Mouse (Mus musculus) ovary, postnatal 36 days (tissue): ENCODE measurements around the gene Olfr49.

Experiments
- DNase-seq: peaks from one replicate; pipeline ENCODE4 v3.0.0; 2022; ENCODE audit warnings: low spot score, mixed read lengths

Gene Olfr49

DNA sequence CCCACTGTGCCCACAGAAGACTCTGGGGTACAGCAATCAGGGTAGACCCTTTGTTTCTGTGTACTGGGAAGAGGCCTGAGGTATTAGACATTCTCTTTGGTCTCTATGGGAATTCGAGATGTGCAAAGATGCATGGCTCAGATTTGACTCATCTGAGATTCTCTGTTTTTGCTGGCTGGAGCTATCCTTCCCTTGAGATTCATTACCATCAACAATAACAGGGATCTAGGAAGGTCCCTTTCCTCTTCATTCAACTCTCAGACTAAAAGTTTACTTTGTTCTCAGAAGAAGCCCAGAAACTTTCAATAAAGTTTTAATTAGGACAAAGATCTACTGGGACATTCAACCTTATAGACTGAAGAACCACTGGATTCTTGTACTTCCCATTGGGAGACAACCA, at the start of gene Olfr49:
TSS of gene Olfr49 (minus strand) at position 101 of the 400 bp plus-strand sequence.
- no peak for DNase-seq

DNA sequence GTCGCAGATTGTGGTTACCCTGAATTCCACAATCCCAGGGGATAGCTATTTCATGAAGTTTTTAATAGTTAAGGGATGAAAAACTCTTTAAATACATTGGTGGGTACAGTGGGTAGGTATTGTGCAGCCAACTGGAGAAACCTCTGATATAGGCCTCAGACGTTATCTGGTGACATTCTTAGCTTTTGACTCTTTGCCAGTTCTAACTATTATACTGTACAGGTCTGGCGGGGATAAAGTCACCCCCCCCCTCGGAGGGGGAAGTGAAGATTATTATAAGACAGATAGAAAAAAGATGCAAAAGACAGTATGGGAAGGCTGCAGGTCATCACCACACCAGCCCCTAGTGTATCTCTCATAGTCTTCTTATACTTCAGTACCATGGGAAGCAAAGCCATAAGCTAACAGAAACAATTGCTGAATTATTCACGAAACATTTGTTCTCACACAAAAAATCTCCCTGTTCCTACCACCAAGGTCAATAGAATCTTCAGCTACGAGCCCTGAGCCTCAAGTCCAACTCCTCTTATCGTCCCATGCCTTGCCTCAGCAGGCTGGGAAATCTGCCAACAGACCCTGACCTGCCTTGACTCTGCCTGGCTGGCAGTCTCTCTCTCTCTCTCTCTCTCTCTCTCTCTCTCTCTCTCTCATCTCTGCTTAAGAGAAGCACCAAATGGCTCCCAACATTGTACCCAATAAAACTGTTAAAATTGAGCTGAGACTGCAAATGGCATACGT, 48.9 kb upstream of the Olfr49 start:
- peak; percentile 71 for DNase-seq

DNA sequence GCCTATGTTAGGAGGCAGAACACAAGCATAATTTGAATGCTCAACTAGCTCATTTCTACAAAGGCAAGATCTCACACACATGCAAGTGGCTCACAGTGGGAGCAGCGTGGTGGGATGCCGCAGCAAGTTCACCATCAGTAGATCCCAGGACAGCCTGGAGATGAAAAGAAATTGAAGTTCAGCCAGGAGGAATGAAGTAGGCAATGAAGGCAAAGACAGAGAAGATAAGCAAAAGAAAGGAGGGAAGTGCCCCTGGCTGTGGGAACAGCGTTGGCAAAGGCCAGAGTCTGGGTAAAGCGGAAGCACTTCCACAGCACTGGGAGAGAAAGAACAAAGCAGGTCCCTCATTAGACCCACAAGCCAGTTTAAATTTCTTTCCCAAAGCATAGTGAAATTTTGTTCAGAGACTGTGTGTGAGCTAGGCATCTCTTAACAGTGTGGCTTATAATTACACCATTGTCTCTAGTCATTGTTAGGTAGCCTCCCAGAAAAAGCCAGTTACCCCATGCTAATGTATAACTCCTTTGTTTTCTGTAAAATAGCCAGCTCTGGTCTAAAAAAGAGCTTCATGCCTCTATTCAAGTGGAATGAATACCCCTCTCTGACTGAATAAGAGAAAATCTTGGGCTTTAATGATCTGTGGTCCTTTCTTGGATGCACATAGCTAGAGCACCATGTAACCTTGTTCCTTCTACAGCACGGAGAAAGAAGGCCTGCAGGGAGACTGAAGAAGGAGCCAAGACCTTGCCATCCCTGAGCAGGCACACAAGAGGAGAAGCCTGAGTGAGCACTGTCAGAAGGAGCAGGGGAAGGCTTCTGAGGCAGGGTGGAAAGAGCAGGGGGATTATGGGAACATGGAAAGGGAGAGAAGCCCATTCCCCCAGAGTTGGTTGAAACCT, 47.7 kb upstream of the Olfr49 start:
- no peak for DNase-seq

DNA sequence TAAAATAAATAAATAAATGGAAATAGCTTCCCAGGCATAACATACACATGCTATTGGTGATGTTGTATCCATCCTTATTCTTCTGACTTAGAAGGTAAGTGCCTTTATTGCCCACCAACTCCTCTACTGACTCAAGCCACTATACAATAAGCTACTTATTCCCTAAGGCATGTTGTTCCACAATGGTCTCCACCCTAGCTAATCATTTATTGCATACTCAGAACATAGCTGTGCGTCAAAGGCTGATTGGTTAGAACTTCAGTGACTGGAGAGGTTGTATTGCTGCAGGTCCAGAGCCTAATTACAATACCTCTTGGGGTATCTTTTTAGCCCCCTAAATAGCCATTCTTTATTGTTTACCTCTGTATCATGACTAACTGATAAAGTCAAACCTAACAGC, 46.4 kb upstream of the Olfr49 start:
- DNase-seq: no peak

- DNase-seq: no peak
Observed at GRCm38 (mm10) chr14:54329201-54329600, 44.5 kb upstream of the Olfr49 start.

DNA sequence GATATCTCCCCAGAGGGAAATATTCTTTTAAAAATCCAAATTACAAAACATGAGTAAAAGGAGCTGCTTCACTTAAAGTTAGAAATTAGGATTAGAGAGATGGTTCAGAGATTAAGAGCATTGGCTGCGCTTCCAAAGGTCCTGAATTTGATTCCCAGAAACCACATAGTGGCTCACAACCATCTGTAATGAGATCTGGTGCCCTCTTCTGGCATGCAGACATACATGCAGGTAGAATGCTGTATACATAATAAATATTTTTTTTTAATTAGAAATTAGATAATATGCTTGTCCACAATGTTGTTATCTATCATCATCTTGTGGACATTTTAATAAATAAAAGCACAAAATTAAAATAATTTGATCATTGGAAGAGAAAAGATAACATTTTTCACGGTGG, 43.8 kb upstream of the Olfr49 start:
- DNase-seq: no peak

- DNase-seq: no peak
Observed at GRCm38 (mm10) chr14:54324486-54324885, 39.7 kb upstream of the Olfr49 start.

- no peak for DNase-seq
Observed at GRCm38 (mm10) chr14:54321556-54322376, 37.0 kb upstream of the Olfr49 start.

GRCm38 (mm10) chr14:54311763-54312162, 27.0 kb upstream of the Olfr49 start:
- no peak for DNase-seq

- DNase-seq: no peak
Observed at GRCm38 (mm10) chr14:54300676-54301075, 15.9 kb upstream of the Olfr49 start.

GRCm38 (mm10) chr14:54300136-54300535, 15.4 kb upstream of the Olfr49 start:
- DNase-seq: peak; percentile 19

DNA sequence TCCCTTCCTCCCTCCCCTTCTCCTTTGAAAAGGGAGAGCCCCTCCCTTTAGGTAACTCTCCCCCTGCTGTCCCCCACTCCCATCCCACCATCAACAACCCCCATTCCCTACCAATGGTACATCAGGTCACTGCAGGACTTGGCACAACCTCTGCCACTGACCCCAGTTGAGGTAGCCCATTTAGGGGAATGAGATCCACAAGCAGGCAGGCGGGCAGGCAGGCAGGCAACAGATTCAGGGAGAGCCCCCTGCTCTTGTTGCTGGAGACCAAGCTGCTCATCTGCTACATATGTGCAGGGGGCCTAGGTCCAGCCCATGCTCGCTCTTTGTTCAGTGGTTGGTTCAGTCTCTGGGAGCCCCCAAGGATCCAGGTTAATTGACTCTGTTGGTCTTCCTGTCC, 8.3 kb downstream of the Olfr49 start:
- DNase-seq: no peak

DNA sequence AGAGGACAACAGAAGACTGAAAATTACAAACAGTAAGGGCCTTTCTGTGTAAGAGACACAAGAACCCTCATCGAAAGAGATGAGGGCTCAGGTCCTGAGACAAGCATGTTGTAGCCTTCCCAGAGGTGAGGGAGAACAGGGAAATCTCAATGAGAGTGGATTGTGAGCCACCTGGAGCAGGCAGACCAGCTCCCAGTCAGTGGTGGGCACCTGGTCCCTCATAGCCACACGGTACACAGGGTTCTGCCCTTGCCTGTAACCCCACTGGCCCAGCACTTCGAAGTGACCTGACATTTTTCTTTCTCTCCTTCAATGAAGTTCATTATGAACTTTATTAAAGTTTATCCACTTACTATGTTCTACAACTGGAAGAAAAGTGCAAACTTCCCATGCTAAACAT, 12.0 kb downstream of the Olfr49 start:
- no peak for DNase-seq

GRCm38 (mm10) chr14:54271976-54272606, 12.6 kb downstream of the Olfr49 start:
- DNase-seq: no peak

DNA sequence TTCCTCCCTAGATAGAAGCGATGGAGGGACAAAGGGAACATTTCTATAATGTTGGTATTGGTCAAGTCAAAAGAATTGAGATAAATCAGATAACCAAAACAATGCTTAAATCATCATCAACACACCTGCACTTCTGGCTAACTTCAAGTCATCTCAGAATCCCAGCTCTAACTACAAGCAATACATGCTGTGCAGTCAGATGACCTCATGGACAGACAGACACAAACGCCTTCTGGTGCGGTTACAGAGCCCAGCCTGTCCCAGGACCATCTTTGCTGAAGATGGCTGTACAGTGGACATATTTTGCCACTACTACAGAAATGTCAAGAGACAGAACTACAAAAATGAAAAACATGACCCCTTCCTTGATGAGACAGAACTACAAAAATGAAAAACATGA, 14.3 kb downstream of the Olfr49 start:
- no peak for DNase-seq

GRCm38 (mm10) chr14:54269566-54269965, 15.2 kb downstream of the Olfr49 start:
- no peak for DNase-seq

DNA sequence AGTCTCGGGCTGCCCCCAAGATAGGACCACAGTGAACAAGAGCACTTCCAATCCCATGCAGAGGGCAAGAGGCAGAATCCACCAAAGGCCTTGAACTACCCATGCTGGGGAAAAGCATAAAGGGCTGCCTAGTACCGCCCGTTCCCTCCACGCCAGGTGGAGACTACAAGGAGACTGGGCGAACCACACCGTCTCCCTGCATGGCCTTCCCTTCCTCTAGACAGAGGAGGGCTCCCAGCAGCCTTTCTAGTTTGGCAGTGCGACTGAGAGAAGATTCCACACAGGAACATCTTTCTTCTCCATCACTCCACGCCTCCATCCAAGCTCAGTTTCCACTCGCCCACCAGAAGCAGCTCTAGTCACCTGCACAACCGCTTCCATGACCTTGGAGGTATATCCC, 16.8 kb downstream of the Olfr49 start:
- DNase-seq: no peak

DNA sequence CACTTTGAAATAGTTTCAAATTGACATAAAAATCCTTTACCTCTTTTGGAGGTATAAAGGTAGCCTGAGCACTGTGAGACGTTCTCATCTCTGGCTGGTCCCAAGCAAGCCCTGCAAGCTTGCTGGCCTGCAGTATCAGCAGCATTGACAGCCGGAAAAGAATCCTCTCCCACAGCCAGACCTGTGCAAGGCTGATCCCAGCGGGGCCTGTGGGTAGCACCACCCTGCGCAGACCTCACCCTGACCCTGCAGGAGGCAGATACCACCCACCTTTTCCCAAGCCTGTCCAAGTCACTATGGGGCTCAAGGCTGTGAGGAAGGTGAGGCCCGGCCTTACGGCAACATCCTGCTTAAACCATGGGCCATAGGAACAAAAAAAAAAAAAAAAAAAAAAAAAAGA, 18.8 kb downstream of the Olfr49 start:
- no peak for DNase-seq

DNA sequence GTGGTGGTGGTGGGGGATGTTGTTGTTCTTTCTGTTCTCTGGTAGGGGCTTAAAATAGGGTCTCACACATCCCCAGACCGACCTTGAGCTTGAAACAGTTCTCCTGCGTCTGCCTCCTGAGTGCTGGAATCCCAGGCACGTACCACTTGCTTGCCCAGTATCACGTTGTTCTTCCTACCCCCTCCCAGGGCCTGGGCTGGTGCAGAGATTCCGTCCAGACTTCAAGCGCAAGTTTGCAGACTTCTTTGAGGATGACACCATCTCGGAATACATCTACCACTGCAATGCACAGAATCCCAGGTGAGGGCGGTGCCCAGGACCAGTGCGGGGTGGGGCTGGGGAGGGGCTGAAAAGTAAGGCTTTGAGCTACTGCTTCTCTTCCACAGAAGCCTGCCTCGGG, 19.6 kb downstream of the Olfr49 start:
- no peak for DNase-seq

GRCm38 (mm10) chr14:54264231-54264630, 20.5 kb downstream of the Olfr49 start:
- no peak for DNase-seq

DNA sequence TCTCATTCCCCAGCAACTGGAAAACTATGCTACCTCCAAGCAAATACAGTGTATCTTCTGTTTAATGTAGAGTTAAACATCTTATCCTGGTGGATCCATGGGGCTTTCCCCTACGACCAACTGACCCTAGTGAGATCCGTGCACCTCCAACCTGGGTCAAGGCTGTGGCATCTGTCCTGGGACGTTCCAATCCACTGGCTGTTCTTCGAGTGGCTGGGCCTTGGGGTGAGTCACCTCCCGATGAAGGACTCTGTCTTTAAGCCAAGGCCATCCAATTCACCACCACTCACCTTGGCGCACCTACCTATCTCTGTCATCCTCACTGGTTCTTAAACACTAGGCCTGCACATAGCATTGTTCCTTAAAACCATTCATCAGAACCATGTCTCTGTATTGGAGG, 21.6 kb downstream of the Olfr49 start:
- DNase-seq: no peak

DNA sequence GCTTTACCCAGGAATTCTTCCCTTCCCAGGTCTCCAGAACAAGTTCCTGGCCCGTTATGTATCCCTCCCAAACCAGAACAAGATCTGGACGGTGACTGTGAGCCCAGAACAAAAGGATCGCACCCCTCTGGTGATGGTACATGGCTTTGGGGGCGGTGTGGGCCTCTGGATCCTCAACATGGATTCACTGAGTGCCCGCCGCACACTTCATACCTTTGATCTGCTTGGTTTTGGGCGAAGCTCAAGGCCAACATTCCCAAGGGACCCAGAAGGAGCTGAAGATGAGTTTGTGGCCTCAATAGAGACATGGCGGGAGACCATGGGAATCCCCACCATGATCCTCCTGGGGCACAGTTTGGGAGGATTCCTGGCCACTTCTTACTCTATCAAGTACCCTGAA, 22.1 kb downstream of the Olfr49 start:
- no peak for DNase-seq
